Mouse (Mus musculus): ENCODE measurements at regions not wholly inside any gene's neighbourhood (a gene's known extent, or its start where the extent isn't known, plus 50 kb on each side); places are given as distances from the start of the nearest gene placed in this dataset.

- no peak for DNase-seq (ENCODE audit: extremely low read depth, low read depth)
These were observed 53.0 kb upstream of the Ppfia2 start for GRCm38 (mm10) chr10:106417156-106417555.

Measured in MEL-GATA-1-ER (cell line).